Mouse (Mus musculus) heart, postnatal 14 days (tissue): ENCODE data around the gene Tnfsf8. TPM values are rescaled to one million over a fixed set of nuclear protein-coding genes. Genes with fewer than 3 reads are reported as not detected.

Experiments used
- DNase-seq, 2 experiments: peaks; one replicate each; pipeline ENCODE4 v3.0.0; 2021 to 2022
- intact Hi-C: fragments of 180-260 bp; cut with DNase I; formaldehyde crosslinking; loops from one replicate; pipeline ENCODE4 v1.15.1; 2025
- long read RNA-seq, 2 experiments: library from polyadenylated mRNA; stranded (forward); transcript quantifications; one replicate each; pipeline ENCODE4 v2.0.0; 2021
- total RNA-seq, 2 experiments: library from RNA; stranded (reverse); gene quantifications; 2 replicates each; pipeline ENCODE4 v1.2.3; 2021

Gene Tnfsf8
- not detected for total RNA-seq
- long read RNA-seq, experiment 1: 0 reads
- long read RNA-seq, experiment 2: 0 reads

- intact Hi-C loops: no loop called here
- DNase-seq: no peak
Observed at GRCm38 (mm10) chr4:63860688-63861540, at the start of gene Tnfsf8. Gene Tnfsf8, minus strand, starts transcription at chr4:63861347.

GRCm38 (mm10) chr4:63908511-63908910, 47.4 kb upstream of the Tnfsf8 start:
- intact Hi-C loops: no loop called here
- no peak for DNase-seq

- no peak for DNase-seq
- intact Hi-C loops: no loop called here
Observed at GRCm38 (mm10) chr4:63907473-63907872, 46.3 kb upstream of the Tnfsf8 start.

GRCm38 (mm10) chr4:63906050-63906449, 44.9 kb upstream of the Tnfsf8 start:
- no peak for DNase-seq
- intact Hi-C loops: no loop called here

- no peak for DNase-seq
- intact Hi-C loops: no loop called here
Observed at GRCm38 (mm10) chr4:63899081-63899523, 38.0 kb upstream of the Tnfsf8 start.

- intact Hi-C loops: no loop called here
- DNase-seq: no peak
Observed at GRCm38 (mm10) chr4:63897152-63897551, 36.0 kb upstream of the Tnfsf8 start.

- no peak for DNase-seq
Observed at GRCm38 (mm10) chr4:63886156-63886555, 25.0 kb upstream of the Tnfsf8 start.

GRCm38 (mm10) chr4:63876720-63877119, 15.6 kb upstream of the Tnfsf8 start:
- intact Hi-C loops: no loop called here
- DNase-seq: no peak

More at GRCm38 (mm10) chr4:63886156-63886555, 25.0 kb upstream of the Tnfsf8 start:
- intact Hi-C loops: no loop called here

GRCm38 (mm10) chr4:63875480-63875879, 14.3 kb upstream of the Tnfsf8 start:
- DNase-seq: no peak
- intact Hi-C loops: no loop called here

GRCm38 (mm10) chr4:63870678-63871077, 9.5 kb upstream of the Tnfsf8 start:
- intact Hi-C loops: no loop called here
- no peak for DNase-seq

- no peak for DNase-seq
- intact Hi-C loops: no loop called here
Observed at GRCm38 (mm10) chr4:63868770-63869169, 7.6 kb upstream of the Tnfsf8 start.

- no peak for DNase-seq
- intact Hi-C loops: no loop called here
Observed at GRCm38 (mm10) chr4:63862953-63863352, 1.8 kb upstream of the Tnfsf8 start.

- no peak for DNase-seq
- intact Hi-C loops: no loop called here
Observed at GRCm38 (mm10) chr4:63862092-63862697, 1.0 kb upstream of the Tnfsf8 start.

GRCm38 (mm10) chr4:63860236-63860635, 911 bp downstream of the Tnfsf8 start:
- DNase-seq: no peak
- intact Hi-C loops: no loop called here

GRCm38 (mm10) chr4:63859785-63860203, 1.4 kb downstream of the Tnfsf8 start:
- DNase-seq: no peak
- intact Hi-C loops: no loop called here

GRCm38 (mm10) chr4:63858646-63859224, 2.4 kb downstream of the Tnfsf8 start:
- intact Hi-C loops: no loop called here
- no peak for DNase-seq

- DNase-seq: no peak
- intact Hi-C loops: no loop called here
Observed at GRCm38 (mm10) chr4:63856764-63857163, 4.4 kb downstream of the Tnfsf8 start.

- intact Hi-C loops: no loop called here
- no peak for DNase-seq
Observed at GRCm38 (mm10) chr4:63853782-63854386, 7.3 kb downstream of the Tnfsf8 start.

GRCm38 (mm10) chr4:63850082-63850481, 11.1 kb downstream of the Tnfsf8 start:
- intact Hi-C loops: no loop called here
- DNase-seq: no peak

- no peak for DNase-seq
- intact Hi-C loops: no loop called here
Observed at GRCm38 (mm10) chr4:63846881-63847597, 14.1 kb downstream of the Tnfsf8 start.
